Mouse (Mus musculus): Measurements from ENCODE around the gene Ap1s2. TPM values are rescaled to one million over a fixed set of nuclear protein-coding genes. Genes with fewer than 3 reads are reported as not detected.

Gene Ap1s2
- 10 to 100 TPM; 33.5 to 39.4 TPM for total RNA-seq (2021)

GRCm38 (mm10) chrX:163908337-163909250 is at the start of gene Ap1s2:
Gene Ap1s2 (plus strand): TSS chrX:163909017.
- peak; percentile 94 to 96 for DNase-seq (ENCODE audit: extremely low spot score in 1 of 2, low spot score in 2 of 2)
- intact Hi-C loops (cut with DNase I), result loop anchor here (10.0 kb wide), 1 partner anchor 354 kb away; no protein-coding TSS in a partner anchor

- DNase-seq (ENCODE audit: extremely low spot score in 1 of 2, low spot score in 2 of 2), result no peak
- intact Hi-C loops (cut with DNase I), result no loop called here
Measured at GRCm38 (mm10) chrX:163867711-163868379, 41.0 kb upstream of the Ap1s2 start.

- no peak for DNase-seq (ENCODE audit: extremely low spot score in 1 of 2, low spot score in 2 of 2)
- intact Hi-C loops (cut with DNase I), result no loop called here
Measured at GRCm38 (mm10) chrX:163868659-163869278, 40.0 kb upstream of the Ap1s2 start.

DNA sequence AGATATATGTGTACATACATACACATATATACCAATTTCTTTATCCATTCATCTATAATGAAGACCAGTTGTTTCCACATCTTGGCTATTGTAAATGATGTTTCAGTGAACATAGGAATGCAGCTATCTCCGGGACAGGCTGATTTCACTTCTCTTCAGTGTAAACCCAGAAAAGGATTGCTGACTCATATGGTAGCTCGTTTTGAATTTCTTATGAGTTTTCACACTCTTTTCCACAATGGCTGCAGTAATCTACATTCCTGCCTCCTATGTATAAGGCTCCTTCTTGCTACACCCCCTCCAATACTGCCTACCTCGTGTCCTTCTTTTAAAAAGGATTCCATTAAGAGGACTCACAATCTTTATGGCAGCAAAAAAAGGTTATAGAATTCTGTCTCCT is 32.9 kb upstream of the Ap1s2 start:
- no peak for DNase-seq (ENCODE audit: extremely low spot score in 1 of 2, low spot score in 2 of 2)
- intact Hi-C loops (cut with DNase I), result no loop called here

DNA sequence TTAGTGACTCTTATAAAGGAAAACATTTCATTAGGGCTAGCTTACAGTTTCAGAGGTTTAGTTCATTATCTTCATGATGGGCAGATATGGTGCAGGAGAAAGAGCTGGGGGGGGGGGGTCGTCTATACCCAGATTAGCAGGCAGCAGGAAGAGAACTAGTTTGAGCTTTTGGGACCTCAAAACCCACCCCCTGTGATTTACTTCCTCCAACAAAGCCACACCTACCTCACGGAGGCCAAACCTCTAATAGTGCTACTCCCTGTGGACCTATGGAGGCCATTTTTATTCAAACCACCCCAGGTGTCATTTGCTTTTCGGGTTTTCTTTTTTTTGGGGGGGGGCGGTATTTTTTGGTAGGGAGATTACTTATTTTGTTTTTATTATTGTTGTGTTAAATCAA is 32.2 kb upstream of the Ap1s2 start:
- DNase-seq (ENCODE audit: extremely low spot score in 1 of 2, low spot score in 2 of 2), result no peak
- intact Hi-C loops (cut with DNase I), result no loop called here

GRCm38 (mm10) chrX:163879039-163879438 is 29.8 kb upstream of the Ap1s2 start:
- intact Hi-C loops (cut with DNase I), result no loop called here

DNA sequence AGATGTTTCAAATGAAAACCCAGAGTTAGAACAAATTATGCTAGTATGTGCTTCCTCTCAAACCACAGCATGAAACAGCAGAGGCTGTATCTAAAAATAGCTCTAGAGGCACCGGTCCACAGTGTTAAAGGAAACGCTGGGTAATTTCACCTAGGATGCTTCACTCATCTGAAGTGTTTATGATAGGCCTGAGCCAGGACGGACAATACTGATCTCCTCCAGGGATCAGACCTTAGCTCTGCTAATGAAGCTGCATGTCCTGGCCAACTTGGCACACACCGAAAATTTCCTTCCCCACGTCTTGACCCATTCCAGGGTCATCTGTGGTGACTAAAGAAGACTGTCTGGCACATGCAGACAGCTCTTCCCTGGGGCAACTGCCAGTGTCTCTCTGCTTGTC is 29.4 kb upstream of the Ap1s2 start:
- intact Hi-C loops (cut with DNase I), result no loop called here
- DNase-seq (ENCODE audit: extremely low spot score in 1 of 2, low spot score in 2 of 2), result no peak

More at GRCm38 (mm10) chrX:163879039-163879438, 29.8 kb upstream of the Ap1s2 start:
- DNase-seq (ENCODE audit: extremely low spot score in 1 of 2, low spot score in 2 of 2), result no peak

GRCm38 (mm10) chrX:163885539-163885981 is 23.3 kb upstream of the Ap1s2 start:
- no peak for DNase-seq (ENCODE audit: extremely low spot score in 1 of 2, low spot score in 2 of 2)
- intact Hi-C loops (cut with DNase I), result no loop called here

DNA sequence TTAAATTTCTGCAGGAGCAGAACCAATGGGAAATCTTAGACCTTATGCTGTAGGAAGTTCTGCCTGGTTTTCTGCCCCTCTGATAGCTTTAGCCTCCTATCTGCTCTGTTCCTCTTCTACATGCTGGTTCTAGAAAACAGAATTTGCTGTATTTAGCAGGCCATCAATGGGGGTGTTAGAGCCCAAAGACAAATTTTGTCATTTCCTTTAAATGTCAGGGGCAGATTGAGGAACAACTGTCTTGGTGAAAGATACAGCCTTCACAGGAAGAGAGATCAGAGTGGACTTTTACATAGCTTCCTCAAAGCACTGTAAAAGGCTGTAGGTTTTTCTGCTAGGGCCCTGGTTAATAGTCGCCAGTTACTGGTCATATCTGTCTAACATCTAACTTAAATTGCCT is 11.5 kb upstream of the Ap1s2 start:
- intact Hi-C loops (cut with DNase I), result no loop called here
- DNase-seq (ENCODE audit: extremely low spot score in 1 of 2, low spot score in 2 of 2), result no peak

DNA sequence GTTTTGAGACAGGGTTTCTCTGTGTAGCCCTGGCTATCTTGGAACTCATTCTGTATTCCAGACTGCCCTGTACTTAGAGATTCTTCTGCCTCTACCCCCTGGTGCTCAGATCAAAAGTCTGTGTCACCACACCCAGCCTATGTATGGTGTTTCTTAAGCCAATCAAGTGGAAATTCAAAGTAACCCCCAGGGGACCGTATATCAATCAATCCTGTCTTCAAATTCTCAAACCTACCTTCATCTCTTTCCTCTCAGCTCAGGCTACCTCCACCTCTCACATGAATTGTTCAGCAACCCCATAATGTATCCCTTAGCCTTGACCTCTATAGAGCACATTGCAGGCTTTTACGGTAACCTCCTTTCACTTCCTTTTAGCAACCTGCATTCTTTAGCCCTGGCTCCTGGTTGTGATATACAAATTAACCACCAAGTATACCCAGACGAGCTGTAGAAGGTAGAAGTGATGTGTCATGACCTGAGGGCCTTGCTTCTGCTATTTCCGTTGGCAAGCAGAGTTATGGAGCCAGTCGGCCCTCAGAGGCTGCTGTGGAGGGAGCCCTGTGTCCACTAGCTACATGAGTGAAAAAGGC is 9.3 kb upstream of the Ap1s2 start:
- intact Hi-C loops (cut with DNase I), result loop anchor here (10.0 kb wide), 1 partner anchor 345 kb away; no protein-coding TSS in a partner anchor

DNA sequence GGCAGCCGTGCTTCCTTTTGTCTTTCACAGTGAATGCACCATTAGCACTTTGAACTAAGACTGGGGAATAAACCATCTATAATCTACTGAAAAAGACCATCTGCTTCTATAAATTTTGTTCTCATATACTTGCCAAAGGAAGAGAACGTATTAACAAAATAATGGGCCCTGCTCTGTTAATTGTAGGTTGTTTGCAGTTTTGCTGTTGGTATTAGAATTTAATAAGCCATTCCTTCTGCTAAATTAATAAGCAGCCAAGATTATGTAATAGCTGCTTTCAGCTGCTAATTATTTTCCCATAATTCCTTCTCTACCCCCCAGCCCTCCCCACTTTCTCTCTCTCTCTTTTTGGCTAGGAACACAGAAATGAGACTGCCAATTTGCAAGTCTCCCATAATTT is 2.0 kb upstream of the Ap1s2 start:
- DNase-seq (ENCODE audit: extremely low spot score in 1 of 2, low spot score in 2 of 2), result no peak
- intact Hi-C loops (cut with DNase I), result loop anchor here (10.0 kb wide), 1 partner anchor 352 kb away; no protein-coding TSS in a partner anchor

More for the DNA sequence above, 9.3 kb upstream of the Ap1s2 start:
- no peak for DNase-seq (ENCODE audit: extremely low spot score in 1 of 2, low spot score in 2 of 2)

- intact Hi-C loops (cut with DNase I), result loop anchor here (10.0 kb wide), 1 partner anchor 353 kb away; no protein-coding TSS in a partner anchor
Measured at GRCm38 (mm10) chrX:163908003-163908336, 847 bp upstream of the Ap1s2 start.

GRCm38 (mm10) chrX:163909381-163909780 is 564 bp downstream of the Ap1s2 start:
- DNase-seq (ENCODE audit: extremely low spot score in 1 of 2, low spot score in 2 of 2), result peak; percentile 11 to 52
- intact Hi-C loops (cut with DNase I), result loop anchor here (10.0 kb wide), 1 partner anchor 355 kb away; no protein-coding TSS in a partner anchor

More at GRCm38 (mm10) chrX:163908003-163908336, 847 bp upstream of the Ap1s2 start:
- no peak for DNase-seq (ENCODE audit: extremely low spot score in 1 of 2, low spot score in 2 of 2)

- intact Hi-C loops (cut with DNase I), result loop anchor here (5.0 to 10.0 kb wide), 2 partner anchors 978 to 1010 kb away; partner anchors contain the start of gene Ctps2
- DNase-seq (ENCODE audit: extremely low spot score in 1 of 2, low spot score in 2 of 2), result peak in 1 of 2 experiments; percentile 20
Measured at GRCm38 (mm10) chrX:163912791-163913190, 4.0 kb downstream of the Ap1s2 start.

GRCm38 (mm10) chrX:163929550-163929949 is 20.7 kb downstream of the Ap1s2 start:
- DNase-seq (ENCODE audit: extremely low spot score in 1 of 2, low spot score in 2 of 2), result no peak
- intact Hi-C loops (cut with DNase I), result no loop called here

GRCm38 (mm10) chrX:163934731-163935130 is 25.9 kb downstream of the Ap1s2 start:
- intact Hi-C loops (cut with DNase I), result no loop called here
- DNase-seq (ENCODE audit: extremely low spot score in 1 of 2, low spot score in 2 of 2), result no peak

DNA sequence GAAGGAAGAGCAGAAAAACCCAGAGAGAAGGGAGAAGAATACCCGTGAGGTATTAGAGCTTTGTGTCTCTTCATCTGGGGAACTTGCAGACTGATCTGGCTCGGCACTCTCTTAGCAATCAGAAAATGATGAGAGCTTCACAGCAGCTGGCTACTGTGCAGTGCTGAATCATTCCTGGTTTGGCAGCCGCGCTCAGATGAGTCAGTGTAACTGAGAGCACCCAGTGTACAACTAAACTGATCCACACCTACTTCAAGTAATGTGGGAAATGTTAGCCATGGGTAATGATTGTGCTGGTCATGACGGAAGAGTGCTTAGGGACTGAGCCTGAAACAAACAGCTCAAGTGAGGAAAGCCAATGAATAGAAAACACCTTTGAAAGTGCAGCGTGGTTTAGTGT is 29.8 kb downstream of the Ap1s2 start:
- intact Hi-C loops (cut with DNase I), result no loop called here
- no peak for DNase-seq (ENCODE audit: extremely low spot score in 1 of 2, low spot score in 2 of 2)

DNA sequence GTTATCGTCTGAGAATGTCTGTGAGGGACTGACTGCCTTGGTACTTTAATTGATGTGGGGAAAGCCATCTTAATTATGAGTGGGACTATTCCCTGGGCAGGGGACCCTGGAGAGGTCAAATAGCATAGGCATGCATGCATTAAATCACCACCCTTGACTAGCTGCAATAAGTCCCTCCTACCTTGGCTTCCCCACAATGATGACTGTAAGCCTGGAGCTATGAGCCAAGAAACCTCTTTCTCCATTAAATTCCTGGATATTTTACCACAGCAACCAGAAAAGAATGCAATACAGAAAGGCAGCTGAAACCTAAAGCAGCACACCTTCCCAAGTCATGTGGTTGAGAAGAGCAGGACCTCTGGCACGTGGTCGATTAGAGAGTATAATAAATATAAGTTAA is 35.6 kb downstream of the Ap1s2 start:
- no peak for DNase-seq (ENCODE audit: extremely low spot score in 1 of 2, low spot score in 2 of 2)
- intact Hi-C loops (cut with DNase I), result no loop called here

GRCm38 (mm10) chrX:163951618-163952017 is 42.8 kb downstream of the Ap1s2 start:
- no peak for DNase-seq (ENCODE audit: extremely low spot score in 1 of 2, low spot score in 2 of 2)
- intact Hi-C loops (cut with DNase I), result no loop called here

Measured in left cerebral cortex, postnatal 10 days (tissue).